Mouse (Mus musculus) midbrain, embryonic 13.5 days (tissue): ENCODE measurements around the gene Tnfrsf22. TPM values are rescaled to one million over a fixed set of nuclear protein-coding genes. Genes with fewer than 3 reads are reported as not detected.
A peak's percentile ranks its signal among the peaks of the same experiment; 100 is the strongest.

Source experiments
- ATAC-seq: fragments of 200-750 bp; cut with Nextera tagmentation; 2 replicates; pipeline ENCODE4 v1.8.0; 2017; ENCODE audit warnings: mild to moderate bottlenecking, moderate TSS enrichment, moderate library complexity
- H3K27ac ChIP-seq: fragments of 300-500 bp; sonication (generic); 2 replicates; pipeline ENCODE4 v1.5.1; 2015; ENCODE audit warnings: inconsistent platforms, mild to moderate bottlenecking, moderate library complexity
- H3K27me3 ChIP-seq: fragments of 300-500 bp; sonication (generic); 2 replicates; pipeline ENCODE4 v1.6.1; 2015; ENCODE audit warnings: mild to moderate bottlenecking, inconsistent platforms
- H3K36me3 ChIP-seq: fragments of 300-500 bp; sonication (generic); 2 replicates; pipeline ENCODE4 v1.6.1; 2015; ENCODE audit warnings: mild to moderate bottlenecking, inconsistent platforms
- H3K4me1 ChIP-seq: fragments of 300-500 bp; sonication (generic); replicated peaks from 2 replicates; pipeline ENCODE4 v1.6.1; 2015; ENCODE audit warnings: inconsistent platforms
- H3K4me2 ChIP-seq: fragments of 300-500 bp; sonication (generic); replicated peaks from 2 replicates; pipeline ENCODE4 v1.6.1; 2015; ENCODE audit warnings: moderate library complexity, mild to moderate bottlenecking, inconsistent platforms
- H3K4me3 ChIP-seq: fragments of 300-500 bp; sonication (generic); replicated peaks from 2 replicates; pipeline ENCODE4 v1.5.1; 2015; ENCODE audit warnings: mild to moderate bottlenecking, inconsistent platforms
- H3K9ac ChIP-seq: fragments of 300-500 bp; sonication (generic); replicated peaks from 2 replicates; pipeline ENCODE4 v1.6.1; 2015; ENCODE audit warnings: mild to moderate bottlenecking, inconsistent platforms
- H3K9me3 ChIP-seq: fragments of 300-500 bp; sonication (generic); 2 replicates; pipeline ENCODE4 v1.6.1; 2016; ENCODE audit warnings: mild to moderate bottlenecking, inconsistent platforms
- WGBS: fragments of 180-500 bp; shearing (Covaris S2); methylation state at CpG from one replicate; pipeline ENCODE4 v1.1.7; 2015; 5-methylcytosine and 5-hydroxymethylcytosine counted together
- polyA plus RNA-seq: library from polyadenylated mRNA; unstranded; fragments of >200 nt; fragmentation: Nextera tagmentation; extraction: Ambion mirVana; gene quantifications from 2 replicates; pipeline ENCODE4 v1.2.1, GENCODE M21; 2015

Tnfrsf22 gene
- polyA plus RNA-seq, 1 experiment from 2014 or later, result 3.9 TPM

GRCm38 (mm10) chr7:143627555-143628286, 21.7 kb downstream of the Tnfrsf22 start:
- ATAC-seq, result no peak
- no peaks in the 10 kb centered on the region for H3K36me3 ChIP-seq
- no peaks in the 10 kb centered on the region for H3K4me1 ChIP-seq
- H3K4me3 ChIP-seq, result no peak overlapping the region
- no peak overlapping the region for H3K9ac ChIP-seq
- no peaks in the 10 kb centered on the region for H3K27me3 ChIP-seq
- no peaks in the 10 kb centered on the region for H3K9me3 ChIP-seq
- H3K27ac ChIP-seq, result no peak overlapping the region
- no peak overlapping the region for H3K4me2 ChIP-seq
- WGBS, result 65% methylated on average over 10 of the region's 10 CpGs

- H3K9me3 ChIP-seq, result no peaks in the 10 kb centered on the region
- ATAC-seq, result no peak
- no peak overlapping the region for H3K27ac ChIP-seq
- no peak overlapping the region for H3K4me3 ChIP-seq
- H3K9ac ChIP-seq, result no peak overlapping the region
- no peaks in the 10 kb centered on the region for H3K4me1 ChIP-seq
- no peaks in the 10 kb centered on the region for H3K36me3 ChIP-seq
- H3K4me2 ChIP-seq, result no peak overlapping the region
- WGBS, result 64% methylated on average over 2 of the region's 2 CpGs
- H3K27me3 ChIP-seq, result no peaks in the 10 kb centered on the region
Observed at GRCm38 (mm10) chr7:143626178-143626577, 23.3 kb downstream of the Tnfrsf22 start.

GRCm38 (mm10) chr7:143625151-143625550, 24.3 kb downstream of the Tnfrsf22 start:
- no peaks in the 10 kb centered on the region for H3K4me1 ChIP-seq
- 72% methylated on average over 5 of the region's 5 CpGs for WGBS
- no peak overlapping the region for H3K4me3 ChIP-seq
- H3K9me3 ChIP-seq, result no peaks in the 10 kb centered on the region
- H3K4me2 ChIP-seq, result no peak overlapping the region
- no peak overlapping the region for H3K9ac ChIP-seq
- H3K36me3 ChIP-seq, result no peaks in the 10 kb centered on the region
- no peak for ATAC-seq
- H3K27me3 ChIP-seq, result no peaks in the 10 kb centered on the region
- no peak overlapping the region for H3K27ac ChIP-seq

- no peaks in the 10 kb centered on the region for H3K4me1 ChIP-seq
- H3K4me2 ChIP-seq, result no peak overlapping the region
- no peak overlapping the region for H3K4me3 ChIP-seq
- no peak overlapping the region for H3K9ac ChIP-seq
- H3K27ac ChIP-seq, result no peak overlapping the region
- no peaks in the 10 kb centered on the region for H3K36me3 ChIP-seq
- no peaks in the 10 kb centered on the region for H3K27me3 ChIP-seq
- ATAC-seq, result no peak
- H3K9me3 ChIP-seq, result no peaks in the 10 kb centered on the region
- WGBS, result 91% methylated on average over 3 of the region's 3 CpGs
Observed at GRCm38 (mm10) chr7:143624561-143624960, 24.9 kb downstream of the Tnfrsf22 start.

GRCm38 (mm10) chr7:143620951-143621350, 28.5 kb downstream of the Tnfrsf22 start:
- Histone ChIP-seq H3K4me2 (no peak overlapping the region), H3K9me3 (no peaks in the 10 kb centered on the region), H3K4me3 (no peak overlapping the region), H3K36me3 (no peaks in the 10 kb centered on the region), H3K27ac (no peak overlapping the region), H3K4me1 (no peaks in the 10 kb centered on the region), H3K9ac (no peak overlapping the region), H3K27me3 (no peaks in the 10 kb centered on the region)
- ATAC-seq, result no peak
- WGBS, result 72% methylated on average over 1 of the region's 1 CpGs

- H3K4me3 ChIP-seq, result no peak overlapping the region
- ATAC-seq, result no peak
- no peak overlapping the region for H3K4me2 ChIP-seq
- H3K9ac ChIP-seq, result no peak overlapping the region
- no peaks in the 10 kb centered on the region for H3K27me3 ChIP-seq
- H3K36me3 ChIP-seq, result no peaks in the 10 kb centered on the region
- H3K9me3 ChIP-seq, result no peaks in the 10 kb centered on the region; the same call in 1 of the 2 replicates
- no peaks in the 10 kb centered on the region for H3K4me1 ChIP-seq
- H3K27ac ChIP-seq, result no peak overlapping the region
- whole genome bisulfite sequencing, result 79% methylated on average over 9 of the region's 9 CpGs
Observed at GRCm38 (mm10) chr7:143614404-143615135, 34.9 kb downstream of the Tnfrsf22 start.

GRCm38 (mm10) chr7:143612215-143612614, 37.2 kb downstream of the Tnfrsf22 start:
- H3K27ac ChIP-seq, result no peak overlapping the region
- 62% methylated on average over 3 of the region's 3 CpGs for WGBS
- no peaks in the 10 kb centered on the region for H3K4me1 ChIP-seq
- no peak overlapping the region for H3K4me3 ChIP-seq
- H3K9ac ChIP-seq, result no peak overlapping the region
- H3K9me3 ChIP-seq, result no peaks in the 10 kb centered on the region; the same call in 1 of the 2 replicates
- H3K4me2 ChIP-seq, result no peak overlapping the region
- H3K27me3 ChIP-seq, result no peaks in the 10 kb centered on the region
- H3K36me3 ChIP-seq, result no peaks in the 10 kb centered on the region
- no peak for ATAC-seq

GRCm38 (mm10) chr7:143605321-143605720, 44.1 kb downstream of the Tnfrsf22 start:
- Histone ChIP-seq H3K4me2 (no peak overlapping the region), H3K36me3 (no peaks in the 10 kb centered on the region), H3K9me3 (no peaks in the 10 kb centered on the region), H3K27ac (no peak overlapping the region), H3K27me3 (no peaks in the 10 kb centered on the region), H3K4me1 (0 out of 2 replicates have a peak, but pooled peaks cover 3% of the 10 kb centered on the region), H3K9ac (no peak overlapping the region), H3K4me3 (no peak overlapping the region)
- WGBS, result 92% methylated on average over 3 of the region's 3 CpGs
- no peak for ATAC-seq

GRCm38 (mm10) chr7:143604889-143605288, 44.6 kb downstream of the Tnfrsf22 start:
- Histone ChIP-seq H3K27me3 (no peaks in the 10 kb centered on the region), H3K9ac (no peak overlapping the region), H3K4me2 (no peak overlapping the region), H3K9me3 (no peaks in the 10 kb centered on the region), H3K4me1 (0 out of 2 replicates have a peak, but pooled peaks cover 3% of the 10 kb centered on the region), H3K27ac (no peak overlapping the region), H3K36me3 (no peaks in the 10 kb centered on the region), H3K4me3 (no peak overlapping the region)
- WGBS, result 70% methylated on average over 2 of the region's 2 CpGs
- ATAC-seq, result no peak

- WGBS, result 85% methylated on average over 2 of the region's 2 CpGs
- ATAC-seq, result no peak
- H3K27me3 ChIP-seq, result no peaks in the 10 kb centered on the region
- no peaks in the 10 kb centered on the region for H3K9me3 ChIP-seq
- H3K36me3 ChIP-seq, result peaks cover 3% of the 10 kb centered on the region; the same call in 1 of the 2 replicates
- no peak overlapping the region for H3K4me2 ChIP-seq
- no peak overlapping the region for H3K27ac ChIP-seq
- H3K9ac ChIP-seq, result no peak overlapping the region
- H3K4me3 ChIP-seq, result no peak overlapping the region
- peaks cover 14% of the 10 kb centered on the region for H3K4me1 ChIP-seq
Observed at GRCm38 (mm10) chr7:143601705-143602104, 47.8 kb downstream of the Tnfrsf22 start.

GRCm38 (mm10) chr7:143600231-143600740, 49.2 kb downstream of the Tnfrsf22 start:
- 7% methylated on average over 15 of the region's 15 CpGs for WGBS
- no peak for ATAC-seq
- no peaks in the 10 kb centered on the region for H3K27me3 ChIP-seq
- peak overlapping the region; percentile 96 for H3K4me3 ChIP-seq
- no peaks in the 10 kb centered on the region for H3K9me3 ChIP-seq
- H3K4me1 ChIP-seq, result peaks cover 18% of the 10 kb centered on the region
- 0 out of 2 replicates have a peak overlapping the region, but pooled peaks have one; percentile 74 for H3K27ac ChIP-seq
- peaks cover 14% of the 10 kb centered on the region for H3K36me3 ChIP-seq
- H3K9ac ChIP-seq, result peak overlapping the region; percentile 51
- H3K4me2 ChIP-seq, result peak overlapping the region; percentile 99
